Mouse (Mus musculus): ENCODE measurements at regions not wholly inside any gene's neighbourhood (a gene's known extent, or its start where the extent isn't known, plus 50 kb on each side); places are given as distances from the start of the nearest gene placed in this dataset.

- no peak for ATAC-seq (ENCODE audit: borderline replicate concordance, extremely low read depth, low FRiP score, low TSS enrichment)
- H3K27ac ChIP-seq: no peak overlapping the region
- H3K4me1 ChIP-seq: no peaks in the 10 kb centered on the region
- 62% methylated on average over 13 of the region's 13 CpGs for WGBS
- H3K9ac ChIP-seq: no peak overlapping the region
- no peak overlapping the region for H3K4me3 ChIP-seq
- H3K36me3 ChIP-seq: no peaks in the 10 kb centered on the region
- no peak overlapping the region for H3K4me2 ChIP-seq
- peaks cover 28% of the 10 kb centered on the region; the same call in 1 of the 2 replicates for H3K27me3 ChIP-seq
- no peaks in the 10 kb centered on the region for H3K9me3 ChIP-seq
Observed at GRCm38 (mm10) chr9:61206725-61207365, 165.3 kb upstream of the Tle3 start.

- no peak overlapping the region for H3K9ac ChIP-seq
- no peaks in the 10 kb centered on the region for H3K4me1 ChIP-seq
- 89% methylated on average over 13 of the region's 13 CpGs for WGBS
- peaks cover 30% of the 10 kb centered on the region; the same call in 1 of the 2 replicates for H3K27me3 ChIP-seq
- no peak overlapping the region for H3K27ac ChIP-seq
- no peaks in the 10 kb centered on the region for H3K36me3 ChIP-seq
- no peak for ATAC-seq (ENCODE audit: borderline replicate concordance, extremely low read depth, low FRiP score, low TSS enrichment)
- no peak overlapping the region for H3K4me3 ChIP-seq
- H3K9me3 ChIP-seq: no peaks in the 10 kb centered on the region
- H3K4me2 ChIP-seq: no peak overlapping the region
Observed at GRCm38 (mm10) chr9:61207423-61208150, 164.6 kb upstream of the Tle3 start.

GRCm38 (mm10) chr9:61211627-61212026 is 160.5 kb upstream of the Tle3 start:
- H3K9me3 ChIP-seq: no peaks in the 10 kb centered on the region
- H3K4me3 ChIP-seq: no peak overlapping the region
- H3K27me3 ChIP-seq: peaks cover 30% of the 10 kb centered on the region; the same call in 1 of the 2 replicates
- ATAC-seq (ENCODE audit: borderline replicate concordance, extremely low read depth, low FRiP score, low TSS enrichment): no peak
- 56% methylated on average over 4 of the region's 4 CpGs for WGBS
- H3K27ac ChIP-seq: no peak overlapping the region
- 0 out of 2 replicates have a peak, but pooled peaks cover 4% of the 10 kb centered on the region for H3K4me1 ChIP-seq
- no peak overlapping the region for H3K9ac ChIP-seq
- no peak overlapping the region for H3K4me2 ChIP-seq
- H3K36me3 ChIP-seq: no peaks in the 10 kb centered on the region

GRCm38 (mm10) chr9:61214943-61215342 is 157.2 kb upstream of the Tle3 start:
- H3K4me1 ChIP-seq: 0 out of 2 replicates have a peak, but pooled peaks cover 4% of the 10 kb centered on the region
- H3K27me3 ChIP-seq: peaks cover 33% of the 10 kb centered on the region; the same call in 1 of the 2 replicates
- H3K4me2 ChIP-seq: no peak overlapping the region
- peak overlapping the region; percentile 16; the same call in 1 of the 2 replicates for H3K27ac ChIP-seq
- H3K36me3 ChIP-seq: no peaks in the 10 kb centered on the region
- ATAC-seq (ENCODE audit: borderline replicate concordance, extremely low read depth, low FRiP score, low TSS enrichment): peak; percentile 35; the same call in 1 of the 2 replicates
- no peaks in the 10 kb centered on the region for H3K9me3 ChIP-seq
- H3K4me3 ChIP-seq: no peak overlapping the region
- 30% methylated on average over 6 of the region's 6 CpGs for WGBS
- H3K9ac ChIP-seq: no peak overlapping the region

- Histone ChIP-seq H3K27me3 (peaks cover 22% of the 10 kb centered on the region; the same call in 1 of the 2 replicates), H3K9me3 (no peaks in the 10 kb centered on the region), H3K9ac (no peak overlapping the region), H3K4me3 (no peak overlapping the region), H3K36me3 (no peaks in the 10 kb centered on the region), H3K27ac (no peak overlapping the region), H3K4me1 (0 out of 2 replicates have a peak, but pooled peaks cover 4% of the 10 kb centered on the region), H3K4me2 (no peak overlapping the region)
- no peak for ATAC-seq (ENCODE audit: borderline replicate concordance, extremely low read depth, low FRiP score, low TSS enrichment)
- whole genome bisulfite sequencing: 81% methylated on average over 13 of the region's 13 CpGs
Observed at GRCm38 (mm10) chr9:61216012-61216770, 156.0 kb upstream of the Tle3 start.

GRCm38 (mm10) chr9:61220017-61220416 is 152.1 kb upstream of the Tle3 start:
- no peaks in the 10 kb centered on the region for H3K4me1 ChIP-seq
- H3K27me3 ChIP-seq: peaks cover 14% of the 10 kb centered on the region; the same call in 1 of the 2 replicates
- no peaks in the 10 kb centered on the region for H3K36me3 ChIP-seq
- no peak overlapping the region for H3K4me3 ChIP-seq
- 85% methylated on average over 9 of the region's 9 CpGs for WGBS
- H3K4me2 ChIP-seq: no peak overlapping the region
- peak; percentile 35; the same call in 1 of the 2 replicates for ATAC-seq (ENCODE audit: borderline replicate concordance, extremely low read depth, low FRiP score, low TSS enrichment)
- no peaks in the 10 kb centered on the region for H3K9me3 ChIP-seq
- H3K27ac ChIP-seq: no peak overlapping the region
- H3K9ac ChIP-seq: no peak overlapping the region

- no peak for ATAC-seq (ENCODE audit: borderline replicate concordance, extremely low read depth, low FRiP score, low TSS enrichment)
- Histone ChIP-seq H3K36me3 (no peaks in the 10 kb centered on the region), H3K9me3 (no peaks in the 10 kb centered on the region), H3K4me2 (no peak overlapping the region), H3K4me3 (no peak overlapping the region), H3K27me3 (peaks cover 20% of the 10 kb centered on the region), H3K9ac (no peak overlapping the region), H3K27ac (no peak overlapping the region), H3K4me1 (peaks cover under 1% of the 10 kb centered on the region; the same call in 1 of the 2 replicates)
- 94% methylated on average over 18 of the region's 18 CpGs for WGBS
Observed at GRCm38 (mm10) chr9:61222212-61223003, 149.8 kb upstream of the Tle3 start.

GRCm38 (mm10) chr9:61225020-61225652 is 147.0 kb upstream of the Tle3 start:
- Histone ChIP-seq H3K4me3 (no peak overlapping the region), H3K36me3 (no peaks in the 10 kb centered on the region), H3K4me2 (no peak overlapping the region), H3K27me3 (peaks cover 15% of the 10 kb centered on the region), H3K27ac (no peak overlapping the region), H3K9me3 (no peaks in the 10 kb centered on the region), H3K4me1 (peaks cover 5% of the 10 kb centered on the region; the same call in 1 of the 2 replicates), H3K9ac (no peak overlapping the region)
- no peak for ATAC-seq (ENCODE audit: borderline replicate concordance, extremely low read depth, low FRiP score, low TSS enrichment)
- WGBS: 82% methylated on average over 4 of the region's 4 CpGs

GRCm38 (mm10) chr9:61225882-61226281 is 146.3 kb upstream of the Tle3 start:
- WGBS: 87% methylated on average over 1 of the region's 1 CpGs
- H3K36me3 ChIP-seq: no peaks in the 10 kb centered on the region
- peaks cover 17% of the 10 kb centered on the region for H3K27me3 ChIP-seq
- no peak overlapping the region for H3K27ac ChIP-seq
- no peak overlapping the region for H3K9ac ChIP-seq
- peaks cover 5% of the 10 kb centered on the region; the same call in 1 of the 2 replicates for H3K4me1 ChIP-seq
- no peak overlapping the region for H3K4me2 ChIP-seq
- no peak overlapping the region for H3K4me3 ChIP-seq
- no peaks in the 10 kb centered on the region for H3K9me3 ChIP-seq
- ATAC-seq (ENCODE audit: borderline replicate concordance, extremely low read depth, low FRiP score, low TSS enrichment): no peak

- no peaks in the 10 kb centered on the region for H3K9me3 ChIP-seq
- H3K4me2 ChIP-seq: no peak overlapping the region
- no peak overlapping the region for H3K4me3 ChIP-seq
- peaks cover 25% of the 10 kb centered on the region for H3K27me3 ChIP-seq
- 73% methylated on average over 11 of the region's 12 CpGs for WGBS
- peaks cover 5% of the 10 kb centered on the region; the same call in 1 of the 2 replicates for H3K4me1 ChIP-seq
- no peaks in the 10 kb centered on the region for H3K36me3 ChIP-seq
- H3K27ac ChIP-seq: no peak overlapping the region
- no peak overlapping the region for H3K9ac ChIP-seq
- ATAC-seq (ENCODE audit: borderline replicate concordance, extremely low read depth, low FRiP score, low TSS enrichment): no peak
Observed at GRCm38 (mm10) chr9:61226596-61227384, 145.4 kb upstream of the Tle3 start.

Measured in lung, embryonic 15.5 days (tissue).